Mouse (Mus musculus): ENCODE data around the gene Setd5. TPM values are rescaled to one million over a fixed set of nuclear protein-coding genes. Genes with fewer than 3 reads are reported as not detected.

Gene Setd5
- polyA plus RNA-seq, 1 experiment = 63.7 TPM

- peak overlapping the region; percentile 11 for H3K27ac ChIP-seq (ENCODE audit: insufficient read depth, low read depth, low read length)
- peaks cover 23% of the 10 kb centered on the region for H3K4me1 ChIP-seq (ENCODE audit: control insufficient read depth, insufficient read depth, low read length)
- TF ChIP-seq POLR2A (IDR thresholded peaks at IDR 0.05; ENCODE audit: borderline replicate concordance, low read depth, low read length) (no peak), CTCF (IDR thresholded peaks at IDR 0.05; ENCODE audit: low read depth, low read length) (peak; percentile 85)
- 0 out of 2 replicates have a peak overlapping the region, but pooled peaks have one; percentile 5 for H3K4me3 ChIP-seq (ENCODE audit: insufficient read depth, low read length)
Observed at GRCm38 (mm10) chr6:113037946-113038734, 39.0 kb upstream of the Setd5 start.

- no peak overlapping the region for H3K27ac ChIP-seq (ENCODE audit: insufficient read depth, low read depth, low read length)
- H3K4me3 ChIP-seq (ENCODE audit: insufficient read depth, low read length) = no peak overlapping the region
- no peak for TF ChIP-seq CTCF (IDR thresholded peaks at IDR 0.05; ENCODE audit: low read depth, low read length)
- TF ChIP-seq POLR2A (IDR thresholded peaks at IDR 0.05; ENCODE audit: borderline replicate concordance, low read depth, low read length) = no peak
- peaks cover 20% of the 10 kb centered on the region for H3K4me1 ChIP-seq (ENCODE audit: control insufficient read depth, insufficient read depth, low read length)
Observed at GRCm38 (mm10) chr6:113038735-113039058, 38.5 kb upstream of the Setd5 start.

DNA sequence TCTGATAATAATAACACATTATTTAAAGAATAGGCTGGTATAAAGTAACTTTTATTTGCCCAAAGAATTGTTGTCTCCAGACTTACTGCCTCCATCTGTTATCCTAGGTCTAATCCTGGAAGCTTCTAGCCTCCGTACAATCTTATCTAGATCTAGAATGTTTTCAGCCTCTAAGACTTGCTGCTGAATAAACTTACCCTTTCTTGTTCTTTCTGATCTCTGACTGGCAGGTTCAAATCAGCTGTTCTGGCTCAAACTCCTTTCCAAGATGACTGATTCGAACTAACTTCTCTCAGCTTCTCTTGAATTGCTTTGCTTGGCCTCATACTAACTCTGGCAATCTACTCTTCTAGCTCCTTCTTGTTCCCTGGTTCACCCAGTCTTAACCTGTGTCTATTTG is 36.8 kb upstream of the Setd5 start:
- Histone ChIP-seq H3K4me1 (ENCODE audit: control insufficient read depth, insufficient read depth, low read length) (peaks cover 20% of the 10 kb centered on the region), H3K27ac (ENCODE audit: insufficient read depth, low read depth, low read length) (no peak overlapping the region), H3K4me3 (ENCODE audit: insufficient read depth, low read length) (no peak overlapping the region)
- TF ChIP-seq POLR2A (IDR thresholded peaks at IDR 0.05; ENCODE audit: borderline replicate concordance, low read depth, low read length) (no peak), CTCF (IDR thresholded peaks at IDR 0.05; ENCODE audit: low read depth, low read length) (no peak)

DNA sequence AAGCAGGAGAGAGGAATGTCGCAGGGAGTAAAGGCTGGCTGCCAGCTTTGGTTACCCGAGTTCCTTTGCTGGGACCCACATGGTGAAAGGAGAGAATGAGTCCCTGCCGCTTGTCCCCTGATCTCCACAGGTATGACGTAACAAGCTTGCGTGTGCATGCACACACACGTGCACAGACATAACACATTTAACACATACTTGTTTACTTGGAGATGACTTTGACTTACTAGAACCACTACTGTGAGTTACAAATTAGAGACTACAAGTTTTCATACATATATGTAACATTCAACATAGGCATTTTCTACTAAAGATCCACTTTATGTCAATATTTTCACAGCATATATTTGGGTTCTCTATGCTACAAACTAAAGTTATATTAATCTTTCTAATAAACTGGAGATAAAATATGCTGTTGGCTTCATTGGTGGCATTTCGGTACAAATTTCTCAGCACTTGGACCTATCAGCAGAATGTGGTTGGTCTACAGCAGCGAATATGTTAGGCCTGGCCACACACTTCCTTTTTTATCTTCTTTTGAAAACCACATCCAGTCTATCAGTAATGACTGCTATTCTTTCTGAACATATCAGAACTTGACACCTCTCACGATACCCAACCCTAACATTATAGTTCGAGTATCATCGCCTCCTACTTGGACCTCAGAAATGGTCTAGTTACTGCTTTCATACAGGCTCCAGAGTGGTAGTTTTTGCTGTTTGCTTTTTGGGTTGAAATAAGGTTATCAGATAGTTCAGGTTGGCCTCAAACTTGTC is 35.8 kb upstream of the Setd5 start:
- TF ChIP-seq CTCF (IDR thresholded peaks at IDR 0.05; ENCODE audit: low read depth, low read length) (no peak), POLR2A (IDR thresholded peaks at IDR 0.05; ENCODE audit: borderline replicate concordance, low read depth, low read length) (no peak)
- no peak overlapping the region for H3K4me3 ChIP-seq (ENCODE audit: insufficient read depth, low read length)
- peaks cover 17% of the 10 kb centered on the region for H3K4me1 ChIP-seq (ENCODE audit: control insufficient read depth, insufficient read depth, low read length)
- H3K27ac ChIP-seq (ENCODE audit: insufficient read depth, low read depth, low read length) = no peak overlapping the region

DNA sequence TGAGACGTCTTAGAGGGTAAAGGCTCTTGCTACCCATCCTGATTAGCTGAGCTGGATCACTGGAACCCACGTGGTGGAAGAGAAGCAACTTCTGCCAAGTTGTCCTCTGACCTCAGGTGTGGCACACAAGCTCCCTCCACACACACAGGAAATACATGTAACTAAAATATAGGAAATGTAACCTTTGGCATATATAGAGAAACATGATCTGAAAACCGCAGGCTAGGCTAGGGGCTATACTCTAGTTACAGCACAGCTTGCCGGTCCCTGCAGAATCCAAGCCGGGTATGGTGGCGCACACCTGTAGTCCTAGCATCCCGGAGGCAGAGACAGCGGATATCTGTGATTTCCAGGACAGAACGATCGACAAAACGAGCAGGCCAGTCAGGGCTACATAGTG is 31.6 kb upstream of the Setd5 start:
- peaks cover 18% of the 10 kb centered on the region for H3K4me1 ChIP-seq (ENCODE audit: control insufficient read depth, insufficient read depth, low read length)
- no peak for TF ChIP-seq POLR2A (IDR thresholded peaks at IDR 0.05; ENCODE audit: borderline replicate concordance, low read depth, low read length)
- TF ChIP-seq CTCF (IDR thresholded peaks at IDR 0.05; ENCODE audit: low read depth, low read length) = no peak
- peak overlapping the region; percentile 93 for H3K27ac ChIP-seq (ENCODE audit: insufficient read depth, low read depth, low read length)
- peak overlapping the region; percentile 94 for H3K4me3 ChIP-seq (ENCODE audit: insufficient read depth, low read length)

- Histone ChIP-seq H3K4me1 (ENCODE audit: control insufficient read depth, insufficient read depth, low read length) (peaks cover 14% of the 10 kb centered on the region), H3K27ac (ENCODE audit: insufficient read depth, low read depth, low read length) (peak within 1 kb of the TSS; percentile 94), H3K4me3 (ENCODE audit: insufficient read depth, low read length) (peak within 1 kb of the TSS; percentile 94)
- TF ChIP-seq POLR2A (IDR thresholded peaks at IDR 0.05; ENCODE audit: borderline replicate concordance, low read depth, low read length) = 0 out of 2 replicates have a peak, but pooled peaks have one; percentile 42
- TF ChIP-seq CTCF (IDR thresholded peaks at IDR 0.05; ENCODE audit: low read depth, low read length) = no peak
Observed at GRCm38 (mm10) chr6:113046041-113046975, 30.9 kb upstream of the Setd5 start, which contains the start of gene Thumpd3. Gene Thumpd3 (plus strand): TSS chr6:113046225.

DNA sequence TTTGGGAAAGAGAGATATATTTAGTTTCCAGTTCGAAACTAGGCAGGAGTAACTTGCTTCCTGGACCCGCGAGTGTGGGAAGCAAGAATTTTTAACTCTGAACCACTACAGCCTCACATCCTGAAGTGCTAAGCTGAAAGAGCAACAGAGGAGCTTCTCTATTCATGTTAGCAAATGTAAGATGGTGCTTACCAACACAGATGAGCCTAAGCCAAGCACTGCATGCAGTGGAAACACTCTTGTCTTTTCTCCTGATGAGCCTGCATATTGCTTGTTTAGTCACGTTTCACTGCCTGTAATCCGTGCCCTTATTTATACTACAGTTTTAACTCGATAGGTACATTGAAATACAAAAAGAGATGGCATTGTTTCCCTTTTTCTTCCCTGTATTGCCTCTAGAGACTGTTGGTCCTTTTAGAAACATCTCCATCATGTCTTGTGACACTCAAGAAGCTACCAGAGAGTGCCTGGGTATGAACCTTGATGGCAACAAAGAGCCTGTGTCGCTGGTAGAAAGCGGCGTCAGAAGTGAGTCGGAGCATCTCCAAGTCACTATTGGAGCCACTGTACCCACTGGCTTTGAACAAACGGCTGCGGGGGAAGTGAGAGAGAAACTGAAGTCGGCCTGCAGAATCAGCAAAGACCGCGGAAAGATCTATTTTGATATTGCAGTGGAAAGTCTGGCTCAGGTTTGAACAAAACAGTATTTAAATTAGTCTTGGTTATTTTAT is 30.0 kb upstream of the Setd5 start:
- peak overlapping the region; percentile 94 for H3K27ac ChIP-seq (ENCODE audit: insufficient read depth, low read depth, low read length)
- TF ChIP-seq CTCF (IDR thresholded peaks at IDR 0.05; ENCODE audit: low read depth, low read length) (no peak), POLR2A (IDR thresholded peaks at IDR 0.05; ENCODE audit: borderline replicate concordance, low read depth, low read length) (no peak)
- peak overlapping the region; percentile 71 for H3K4me3 ChIP-seq (ENCODE audit: insufficient read depth, low read length)
- H3K4me1 ChIP-seq (ENCODE audit: control insufficient read depth, insufficient read depth, low read length) = peaks cover 11% of the 10 kb centered on the region

- Histone ChIP-seq H3K27ac (ENCODE audit: insufficient read depth, low read depth, low read length) (no peak overlapping the region), H3K4me1 (ENCODE audit: control insufficient read depth, insufficient read depth, low read length) (peaks cover 14% of the 10 kb centered on the region), H3K4me3 (ENCODE audit: insufficient read depth, low read length) (no peak overlapping the region)
- TF ChIP-seq POLR2A (IDR thresholded peaks at IDR 0.05; ENCODE audit: borderline replicate concordance, low read depth, low read length) (no peak), CTCF (IDR thresholded peaks at IDR 0.05; ENCODE audit: low read depth, low read length) (no peak)
Observed at GRCm38 (mm10) chr6:113048371-113048770, 28.8 kb upstream of the Setd5 start.

DNA sequence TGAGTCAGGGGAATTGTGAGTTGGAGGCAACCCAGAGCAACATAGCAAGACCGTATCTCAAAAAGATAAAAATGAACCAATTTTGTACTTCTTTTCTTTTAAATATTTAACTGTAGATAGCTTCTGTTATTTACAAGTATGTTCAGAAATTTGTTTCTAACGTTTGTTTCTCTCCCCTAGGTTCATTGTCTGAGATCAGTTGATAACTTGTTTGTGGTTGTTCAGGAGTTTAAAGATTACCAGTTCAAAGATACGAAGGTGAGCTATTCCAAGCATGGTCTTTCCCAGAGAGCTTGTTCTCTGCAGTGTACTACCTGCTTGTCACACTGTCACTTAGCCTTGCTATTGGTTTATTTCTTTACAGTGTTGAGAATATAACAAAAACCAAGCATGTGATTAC is 28.0 kb upstream of the Setd5 start:
- Histone ChIP-seq H3K4me3 (ENCODE audit: insufficient read depth, low read length) (no peak overlapping the region), H3K27ac (ENCODE audit: insufficient read depth, low read depth, low read length) (no peak overlapping the region), H3K4me1 (ENCODE audit: control insufficient read depth, insufficient read depth, low read length) (peaks cover 14% of the 10 kb centered on the region)
- TF ChIP-seq POLR2A (IDR thresholded peaks at IDR 0.05; ENCODE audit: borderline replicate concordance, low read depth, low read length) (no peak), CTCF (IDR thresholded peaks at IDR 0.05; ENCODE audit: low read depth, low read length) (no peak)
